Mouse (Mus musculus) layer of hippocampus, adult 2 months (tissue): ENCODE measurements around the gene Fthl17a. TPM values are rescaled to one million over a fixed set of nuclear protein-coding genes. Genes with fewer than 3 reads are reported as not detected.
A peak's percentile ranks its signal among the peaks of the same experiment; 100 is the strongest.

ENCODE experiments used
- DNase-seq, 2 experiments: peaks; one replicate each; pipeline ENCODE4 v3.0.0; 2022; ENCODE audit warnings: low spot score in 2 of 2
- H3K27ac ChIP-seq: fragments of 200-600 bp; 2 replicates; pipeline ENCODE4 v1.8.1; 2022
- H3K4me3 ChIP-seq: fragments of 200-600 bp; 2 replicates; pipeline ENCODE4 v1.8.1; 2022; ENCODE audit warnings: mild to moderate bottlenecking
- CTCF ChIP-seq: fragments of 200-600 bp; conservative IDR thresholded peaks from 2 replicates; pipeline ENCODE4 v1.8.1; 2022; ENCODE audit warnings: antibody characterized with exemption, mild to moderate bottlenecking, moderate library complexity
- long read RNA-seq, 2 experiments: library from polyadenylated mRNA; stranded (forward); transcript quantifications; one replicate each; pipeline ENCODE4 v2.0.0; 2021; ENCODE audit warnings: borderline mapping rate in 2 of 2
- total RNA-seq, 2 experiments: library from RNA; stranded (reverse); gene quantifications; 2 replicates each; pipeline ENCODE4 v1.2.3; 2021

Gene Fthl17a
- total RNA-seq = not detected
- long read RNA-seq, experiment 1 = 0 reads
- long read RNA-seq, experiment 2 = 0 reads

DNA sequence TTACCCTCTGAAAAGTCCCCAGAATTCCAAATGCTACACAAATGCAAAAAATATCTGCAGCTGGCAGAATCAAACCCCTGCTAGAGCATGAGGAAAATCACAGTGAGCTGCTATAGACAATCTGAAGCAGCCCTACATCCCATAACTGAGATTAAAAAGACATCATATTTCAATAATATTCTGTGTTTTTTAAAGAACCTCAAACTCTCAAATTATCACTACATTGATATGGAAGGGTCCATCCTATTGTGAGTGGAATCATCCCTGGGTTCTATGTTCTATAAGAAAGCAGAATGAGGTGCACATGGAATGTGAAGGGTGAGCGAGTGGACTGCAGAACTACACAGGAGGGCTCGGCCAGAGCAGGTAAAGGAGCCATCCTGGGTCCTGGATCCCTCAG is at the start of gene Fthl17a:
Gene Fthl17a (plus strand): TSS at position 301 of the 400 bp plus-strand sequence.
- Histone ChIP-seq H3K27ac (no peak within 1 kb of the TSS), H3K4me3 (no peak within 1 kb of the TSS)
- DNase-seq = no peak
- no peak for TF ChIP-seq CTCF

DNA sequence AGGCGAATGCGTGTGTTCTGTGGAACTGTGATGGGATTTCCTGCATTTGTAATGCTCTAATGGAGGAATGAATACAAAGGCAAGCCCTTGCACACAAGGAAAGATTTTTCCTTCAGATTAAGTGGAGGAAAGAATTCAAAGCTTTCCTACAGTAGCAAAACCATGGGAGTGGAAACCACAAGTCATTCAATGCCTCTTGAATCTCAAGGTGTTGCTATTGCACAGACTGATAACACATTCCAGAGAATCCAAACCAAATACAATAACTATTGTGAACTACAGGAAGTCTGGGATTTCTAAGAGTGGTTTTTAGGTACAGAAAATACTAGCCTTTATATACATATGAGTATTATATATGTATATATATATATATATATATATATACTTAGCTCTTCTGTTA is 42.5 kb upstream of the Fthl17a start:
- no peak for TF ChIP-seq CTCF
- no peak for DNase-seq
- H3K27ac ChIP-seq = no peak overlapping the region
- H3K4me3 ChIP-seq = no peak overlapping the region

DNA sequence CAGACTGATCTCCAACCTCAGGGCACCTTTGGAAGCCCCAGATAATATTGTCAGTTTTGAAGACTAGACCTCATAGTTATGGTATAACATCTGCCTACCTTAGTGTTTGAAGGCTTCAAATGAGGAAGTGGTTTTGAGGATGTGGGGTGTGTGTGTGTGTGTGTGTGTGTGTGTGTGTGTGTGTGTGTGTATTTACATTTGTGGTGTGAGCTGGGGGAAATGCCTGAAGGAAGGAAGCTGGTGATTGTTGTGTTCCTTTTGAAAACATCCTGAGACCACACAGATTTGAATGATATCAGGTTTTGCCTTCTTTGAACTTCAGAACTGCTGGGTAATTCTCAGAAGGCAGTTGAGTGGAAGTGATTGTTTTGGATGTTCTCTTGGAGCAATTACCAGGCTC is 22.6 kb upstream of the Fthl17a start:
- no peak overlapping the region for H3K4me3 ChIP-seq
- H3K27ac ChIP-seq = no peak overlapping the region
- no peak for TF ChIP-seq CTCF
- DNase-seq = no peak

DNA sequence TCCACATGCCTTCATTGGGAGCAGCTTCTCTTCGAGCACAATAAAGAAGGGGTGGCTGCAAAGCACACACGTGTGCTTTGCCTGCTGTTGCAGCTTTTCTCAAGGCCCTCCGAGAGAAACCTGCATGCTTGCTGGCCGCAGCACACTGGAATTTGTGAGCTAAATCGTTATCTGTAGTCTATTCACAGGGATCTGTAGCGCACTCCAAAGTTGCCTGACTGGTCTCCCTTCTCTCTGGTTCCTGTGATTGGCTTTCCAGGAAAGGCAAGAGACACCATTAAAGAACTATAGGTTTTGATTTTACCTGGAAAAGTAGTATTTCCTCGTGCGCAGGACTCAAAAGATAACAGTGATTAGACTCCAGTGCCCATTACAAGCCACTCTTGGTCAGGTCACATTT is 22.3 kb downstream of the Fthl17a start:
- no peak for TF ChIP-seq CTCF
- no peak overlapping the region for H3K4me3 ChIP-seq
- H3K27ac ChIP-seq = no peak overlapping the region
- no peak for DNase-seq

DNA sequence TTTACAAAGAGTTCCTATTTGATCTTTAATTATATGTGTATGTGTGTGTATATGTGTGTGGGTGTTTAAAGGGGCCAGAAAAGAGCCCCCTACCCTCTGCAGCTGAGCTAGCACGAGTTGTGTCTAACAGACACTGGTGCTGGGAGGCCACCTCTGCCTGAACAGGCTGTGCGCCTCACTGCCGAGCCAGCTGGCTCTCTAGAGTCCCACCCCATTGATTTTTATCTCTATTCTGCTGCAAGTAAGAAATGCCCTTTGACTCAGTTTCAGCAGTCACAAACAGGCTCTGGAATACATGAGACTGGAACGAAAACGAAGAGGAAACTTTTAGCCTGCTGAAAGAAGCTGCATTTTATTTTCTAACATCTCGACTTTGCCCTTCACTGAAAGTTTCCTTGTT is 22.8 kb downstream of the Fthl17a start:
- H3K4me3 ChIP-seq = no peak overlapping the region
- no peak overlapping the region for H3K27ac ChIP-seq
- no peak for TF ChIP-seq CTCF
- DNase-seq = no peak

DNA sequence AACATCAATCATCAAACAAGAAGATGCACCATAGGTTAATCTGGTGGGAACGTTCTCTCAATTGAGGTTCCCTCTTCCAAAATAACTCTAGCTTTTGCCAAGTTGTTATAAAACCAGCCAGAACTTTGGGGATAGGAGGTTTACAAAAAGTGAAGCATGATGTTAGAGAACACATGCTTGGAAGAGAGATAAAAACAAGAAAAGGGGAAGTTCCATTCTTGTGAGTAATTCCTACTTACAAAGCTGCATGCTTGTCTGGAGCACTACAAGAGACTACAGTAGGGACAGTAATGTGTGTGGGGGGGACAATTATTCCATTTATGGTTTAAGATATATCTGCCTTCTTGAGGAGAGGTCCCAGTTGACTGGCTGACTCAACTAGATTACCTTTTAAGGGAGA is 40.4 kb downstream of the Fthl17a start:
- no peak overlapping the region for H3K27ac ChIP-seq
- no peak for DNase-seq
- TF ChIP-seq CTCF = no peak
- no peak overlapping the region for H3K4me3 ChIP-seq

DNA sequence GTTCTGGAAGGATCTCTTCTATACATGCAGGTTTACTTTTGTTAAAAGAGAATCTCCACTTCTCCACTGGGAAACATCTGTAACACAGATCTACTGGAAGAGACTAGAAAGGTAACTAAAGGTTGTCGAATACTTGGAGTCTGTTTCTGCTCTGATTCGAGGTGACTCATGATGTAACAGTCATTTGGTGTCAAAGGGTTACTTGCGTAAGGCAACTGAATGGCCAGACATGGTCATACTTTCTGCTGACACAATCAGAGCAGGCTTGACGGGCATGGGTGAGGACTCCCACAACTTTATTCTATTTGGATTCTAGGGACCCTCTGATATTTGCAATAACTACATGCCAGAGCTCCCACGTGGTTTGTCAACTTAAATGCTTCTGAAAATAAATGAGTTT is 43.3 kb downstream of the Fthl17a start:
- Histone ChIP-seq H3K27ac (no peak overlapping the region), H3K4me3 (no peak overlapping the region)
- DNase-seq = no peak
- no peak for TF ChIP-seq CTCF

DNA sequence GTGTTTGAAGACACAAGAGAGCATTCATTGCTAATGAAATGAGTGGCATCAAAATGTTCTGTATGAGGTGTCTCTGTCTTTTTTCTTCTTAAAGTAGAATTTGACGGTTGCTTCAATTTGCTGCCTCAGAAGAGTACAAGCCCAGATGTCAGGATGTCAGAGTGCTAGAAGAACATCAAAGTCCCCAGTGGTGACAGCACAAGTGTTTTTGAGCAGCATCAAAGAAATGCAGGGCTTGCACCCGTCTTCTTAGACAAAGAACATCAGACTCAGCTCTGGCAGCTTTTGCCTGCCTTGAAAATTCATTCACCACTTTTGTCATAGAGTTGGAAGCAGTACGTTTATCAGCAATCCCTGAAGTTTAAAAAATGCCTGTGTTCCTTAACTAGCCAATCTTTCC is 44.5 kb downstream of the Fthl17a start:
- Histone ChIP-seq H3K4me3 (no peak overlapping the region), H3K27ac (no peak overlapping the region)
- DNase-seq = no peak
- TF ChIP-seq CTCF = no peak

DNA sequence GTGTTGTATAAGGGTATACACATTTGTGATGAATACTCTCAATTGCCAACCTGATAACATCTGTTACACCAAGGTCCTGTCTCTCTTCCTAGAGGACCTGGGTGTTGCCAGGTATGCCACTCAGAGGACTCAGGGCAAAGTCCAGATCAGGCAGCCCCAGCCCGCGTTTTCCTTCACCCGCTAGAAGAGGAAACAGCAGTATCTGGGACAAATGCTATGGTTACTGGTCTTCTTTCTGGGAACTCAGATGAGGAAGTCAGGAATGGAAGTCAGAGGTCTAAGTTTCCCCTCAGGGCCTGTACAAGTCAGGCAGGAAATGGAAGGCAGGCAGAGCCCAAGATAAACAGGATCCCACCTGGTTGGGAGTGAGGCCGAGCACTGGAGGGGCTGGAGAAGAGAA is 55.2 kb downstream of the Fthl17a start:
- no peak for DNase-seq
- H3K27ac ChIP-seq = no peak overlapping the region

DNA sequence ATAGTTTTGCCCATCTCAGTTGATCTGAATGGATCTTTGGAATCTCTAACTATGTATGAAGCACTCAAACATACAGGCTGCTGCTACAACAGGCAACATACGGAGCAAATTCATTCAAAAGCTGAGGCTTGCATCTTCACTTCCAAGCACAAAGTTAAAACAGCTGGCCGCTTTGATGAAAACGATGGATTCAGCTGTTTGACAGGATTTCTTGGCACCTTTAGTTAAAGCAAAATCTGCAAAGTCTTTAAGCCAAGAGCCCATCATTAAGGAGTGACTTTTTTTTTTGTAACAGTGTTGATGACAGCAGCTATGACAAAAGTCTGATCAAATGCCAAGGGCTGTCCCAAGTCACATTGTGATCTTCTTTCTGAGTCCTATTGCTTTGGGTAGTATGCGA is 69.1 kb downstream of the Fthl17a start:
- Histone ChIP-seq H3K27ac (no peak overlapping the region), H3K4me3 (no peak overlapping the region)
- DNase-seq = no peak
- TF ChIP-seq CTCF = no peak

More for the DNA sequence above, 55.2 kb downstream of the Fthl17a start:
- H3K4me3 ChIP-seq = no peak overlapping the region
- no peak for TF ChIP-seq CTCF

DNA sequence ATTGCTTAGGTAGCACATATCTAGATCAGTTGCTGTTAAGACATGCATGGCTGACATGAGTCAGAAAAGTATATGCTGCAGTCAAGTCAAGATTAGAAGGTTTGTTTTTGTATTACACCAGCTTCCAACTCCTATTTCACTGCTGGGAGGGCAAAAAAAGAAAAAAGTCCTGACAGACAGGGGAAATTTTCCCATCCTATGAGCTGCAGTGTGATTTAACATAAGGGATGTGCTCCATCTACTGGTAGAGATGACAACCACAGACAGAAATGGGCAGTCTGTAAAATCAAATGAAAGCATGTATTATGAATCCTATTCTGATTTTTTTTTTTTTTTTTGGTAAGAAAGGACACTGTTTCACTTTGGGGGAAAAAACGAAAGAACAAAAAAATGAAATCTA is 69.7 kb downstream of the Fthl17a start:
- peak in 1 of 2 experiments; percentile 19 for DNase-seq
- no peak overlapping the region for H3K27ac ChIP-seq
- TF ChIP-seq CTCF = peak; percentile 80
- H3K4me3 ChIP-seq = no peak overlapping the region
